Mouse (Mus musculus) liver, embryonic 18 days (tissue): ENCODE results near the gene Jmjd1c. TPM values are rescaled to one million over a fixed set of nuclear protein-coding genes. Genes with fewer than 3 reads are reported as not detected.

Experiments
- polyA plus RNA-seq: library from polyadenylated mRNA; depleted of rRNA; stranded (reverse); fragments of >200 nt; gene quantifications from 2 replicates; pipeline ENCODE4 v1.2.3, GENCODE M21; 2012; rRNA removed

The Jmjd1c gene
- polyA plus RNA-seq, result 7.9 and 8.7 TPM in 2 replicates

DNA sequence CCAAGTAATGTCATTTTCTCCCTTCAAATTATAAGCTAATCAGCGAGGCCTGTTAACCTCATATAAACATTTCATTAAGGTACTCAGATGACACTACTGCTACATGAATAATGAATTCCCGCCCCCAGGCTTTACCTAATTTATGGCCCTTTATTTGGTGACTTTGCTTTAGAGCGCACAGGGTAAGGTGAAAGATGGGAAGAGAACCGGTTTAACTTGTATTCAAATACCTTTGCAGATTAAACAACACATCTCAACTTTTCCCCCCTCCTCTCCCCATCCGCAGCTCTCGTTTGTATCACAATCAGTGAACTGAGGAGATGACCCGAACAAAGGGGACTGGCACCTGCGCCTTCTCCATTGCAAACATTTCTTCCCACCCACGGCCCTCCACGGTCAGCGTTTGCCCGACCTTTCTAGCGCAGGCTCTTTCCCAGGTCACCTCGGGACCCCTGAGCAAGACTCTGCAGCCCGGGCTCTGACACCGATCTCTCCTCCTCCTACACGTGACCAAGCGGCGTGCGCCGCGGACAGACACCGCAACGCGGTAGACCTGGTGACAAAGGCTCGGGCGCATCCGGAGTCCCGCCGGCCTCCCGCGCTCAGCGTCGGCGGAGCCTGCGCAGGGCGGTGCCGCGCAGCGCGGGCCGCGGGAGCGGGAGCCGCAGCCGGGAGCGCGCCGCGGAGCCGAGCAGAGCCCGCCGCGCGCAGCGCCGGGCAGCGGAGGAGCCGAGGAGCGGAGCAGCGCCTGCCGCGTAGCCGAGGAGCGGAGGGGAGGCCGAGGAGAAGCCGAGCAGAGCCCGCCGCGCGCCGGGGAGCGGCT is at the start of gene Jmjd1c:
Jmjd1c (plus strand) TSS at position 328 of the 823 bp plus-strand sequence.

DNA sequence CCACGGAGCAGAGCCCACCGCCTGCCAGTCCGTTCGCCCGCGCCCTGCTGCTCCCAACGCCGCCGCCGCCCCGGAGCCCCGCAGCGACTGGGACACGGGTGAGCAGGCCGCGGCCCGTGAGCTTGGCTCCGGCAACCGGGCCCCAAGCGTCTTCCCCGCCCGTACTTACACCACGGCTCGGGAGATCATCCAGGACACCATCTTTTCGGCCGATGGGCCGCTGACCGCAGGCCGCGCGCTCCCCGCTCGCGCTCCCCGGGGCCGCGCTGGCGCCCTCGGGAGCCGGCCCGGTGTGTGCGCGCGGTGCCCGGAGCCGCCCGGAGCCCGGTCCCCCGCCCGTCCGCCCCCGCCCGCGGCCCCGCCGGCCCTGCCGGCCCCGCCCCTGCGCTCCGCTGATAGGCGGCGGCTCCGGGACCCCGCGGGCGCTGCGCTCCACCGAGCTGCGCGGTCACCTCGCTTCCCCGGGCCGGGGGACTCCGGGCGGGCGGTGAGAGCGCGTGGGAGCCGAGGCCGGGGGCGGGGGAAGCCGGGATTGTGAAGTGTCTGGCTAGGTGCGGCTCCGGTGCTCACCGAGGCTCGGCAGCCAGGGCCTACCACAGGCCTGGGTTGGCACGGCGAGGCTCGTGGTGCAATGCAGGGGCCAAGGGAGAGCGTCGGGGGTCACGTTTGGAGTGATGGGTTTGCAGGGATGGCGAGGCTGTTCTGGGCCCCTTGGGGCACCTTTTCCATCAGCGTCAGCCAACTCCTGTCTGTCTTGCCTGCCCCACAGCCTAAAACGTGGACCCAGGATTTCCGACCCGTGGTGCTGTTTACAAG is 904 bp downstream of the Jmjd1c start, which contains the start of gene Reep3:
Reep3 (minus strand) TSS at position 325 of the 816 bp plus-strand sequence.

DNA sequence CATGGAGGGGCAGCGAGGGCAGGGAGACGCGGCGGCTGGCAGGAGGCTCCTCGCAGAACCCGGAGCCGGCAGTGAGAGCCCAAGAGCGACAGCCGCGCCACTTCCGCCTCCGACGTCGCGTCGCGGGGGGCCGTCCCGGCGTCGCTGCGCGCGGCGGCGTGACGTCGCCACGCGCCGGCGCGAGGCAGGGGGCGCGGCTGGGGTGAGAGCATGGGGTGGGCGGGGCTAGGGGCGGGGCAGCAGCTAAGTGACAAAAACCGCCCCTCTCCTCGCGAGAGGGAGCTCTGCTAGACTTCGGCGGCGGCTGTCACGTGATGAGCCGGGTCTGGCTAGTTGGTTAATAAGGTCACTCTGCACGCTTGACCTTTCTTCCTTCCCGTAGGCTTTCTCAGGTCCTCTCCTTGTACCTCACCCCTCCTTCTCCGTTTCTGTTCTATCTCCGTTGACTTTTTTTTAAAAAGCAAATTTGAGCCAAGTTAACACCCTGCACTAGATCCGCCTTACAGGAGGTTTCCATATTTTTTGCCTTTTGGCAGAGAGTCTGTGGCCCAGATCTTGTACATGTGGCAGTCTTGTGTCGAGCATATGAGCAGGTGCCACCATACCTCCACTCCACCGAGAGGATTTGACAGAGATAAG is 189.4 kb downstream of the Jmjd1c start, which contains the start of gene Nrbf2:
Nrbf2 (minus strand) TSS at position 130 of the 639 bp plus-strand sequence.

Other genes starting within 250 kb of the Jmjd1c start
- 12.5 and 12.9 TPM in 2 replicates for gene Reep3, start 820 bp downstream of the Jmjd1c start, polyA plus RNA-seq
- 5.4 and 6.0 TPM in 2 replicates for gene Nrbf2, start 189.2 kb downstream of the Jmjd1c start, polyA plus RNA-seq